Mouse (Mus musculus) ovary, postnatal 36 days (tissue): ENCODE measurements around the gene Homer2.

ENCODE experiments used
- DNase-seq: peaks from one replicate; pipeline ENCODE4 v3.0.0; 2022; ENCODE audit warnings: low spot score, mixed read lengths

Homer2 gene

DNA sequence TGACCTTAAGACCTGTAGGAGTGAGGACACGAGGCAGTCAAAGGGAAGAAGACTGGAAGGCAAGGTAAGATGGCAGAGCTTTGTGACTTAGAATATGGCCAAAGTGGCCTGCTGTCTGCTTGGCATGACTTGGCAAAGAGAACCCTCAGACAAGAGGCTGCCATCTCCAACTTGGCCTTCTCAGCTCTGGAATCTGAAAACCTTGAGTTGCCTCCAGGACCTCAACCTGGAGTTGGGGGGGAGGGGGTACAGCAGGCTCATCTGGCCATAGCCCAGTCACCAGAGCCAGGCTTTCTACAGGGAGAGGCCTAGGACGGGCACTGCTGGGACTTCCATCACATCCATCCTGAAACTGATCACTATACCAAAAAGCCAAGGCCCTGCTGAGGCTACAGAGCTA, 55.0 kb downstream of the Homer2 start:
- no peak for DNase-seq

DNA sequence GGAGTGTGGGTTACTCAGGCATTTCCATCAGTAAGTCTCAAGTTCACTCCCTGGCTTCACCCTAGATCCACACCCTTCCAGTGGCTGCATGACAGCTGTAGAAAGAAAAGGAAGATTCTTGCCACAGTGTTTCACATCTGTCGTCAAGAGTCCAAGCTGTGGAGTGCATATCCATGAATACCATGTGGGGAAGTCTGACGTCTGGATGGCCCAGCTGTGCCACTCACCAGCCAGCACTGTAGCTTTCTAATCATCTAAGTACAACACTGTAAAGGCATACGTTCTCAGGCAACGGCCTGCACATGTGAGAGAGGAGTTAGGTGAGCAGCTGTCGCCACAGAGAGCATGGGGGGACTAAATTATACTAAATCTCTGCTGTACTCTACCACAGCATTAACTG, 56.0 kb downstream of the Homer2 start:
- DNase-seq = no peak

DNA sequence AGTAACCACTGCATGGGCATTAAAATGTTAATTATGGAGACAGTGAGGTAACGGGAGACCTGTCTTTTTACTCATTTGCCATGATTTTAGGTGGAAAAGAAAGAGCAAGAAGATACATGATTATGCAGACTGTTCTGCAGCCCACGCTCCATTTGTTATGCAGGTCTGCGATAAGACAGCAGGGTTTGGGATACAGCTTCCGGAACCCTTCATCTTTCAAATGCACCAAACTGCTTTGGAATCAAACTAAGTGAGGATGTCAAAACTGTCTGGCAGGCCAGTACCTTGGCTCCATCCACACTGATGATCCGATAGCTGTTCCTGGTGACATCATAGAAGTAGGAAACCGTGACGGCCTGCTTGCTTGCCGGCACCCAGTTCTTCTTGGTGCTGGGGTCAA, 58.1 kb downstream of the Homer2 start:
- DNase-seq = no peak

DNA sequence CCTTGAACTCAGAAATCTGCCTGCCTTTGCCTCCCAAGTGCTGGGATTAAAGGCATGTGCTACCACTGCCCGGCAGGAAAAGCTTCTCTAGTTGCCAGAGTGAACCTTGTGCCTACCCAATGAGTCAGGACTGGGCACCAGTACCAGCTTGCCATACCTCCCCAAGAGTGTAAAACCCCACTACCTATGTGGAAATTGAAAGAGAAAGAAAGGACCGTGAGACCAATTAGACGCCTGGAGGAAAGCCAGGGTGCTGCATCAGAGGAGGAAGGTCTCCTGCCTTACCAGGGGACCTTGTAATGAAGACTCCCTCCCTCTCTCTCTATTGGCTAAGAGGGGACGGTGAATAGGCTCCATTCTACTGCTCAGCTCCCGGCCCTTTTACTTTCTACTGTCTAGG, 59.4 kb downstream of the Homer2 start:
- DNase-seq = no peak

DNA sequence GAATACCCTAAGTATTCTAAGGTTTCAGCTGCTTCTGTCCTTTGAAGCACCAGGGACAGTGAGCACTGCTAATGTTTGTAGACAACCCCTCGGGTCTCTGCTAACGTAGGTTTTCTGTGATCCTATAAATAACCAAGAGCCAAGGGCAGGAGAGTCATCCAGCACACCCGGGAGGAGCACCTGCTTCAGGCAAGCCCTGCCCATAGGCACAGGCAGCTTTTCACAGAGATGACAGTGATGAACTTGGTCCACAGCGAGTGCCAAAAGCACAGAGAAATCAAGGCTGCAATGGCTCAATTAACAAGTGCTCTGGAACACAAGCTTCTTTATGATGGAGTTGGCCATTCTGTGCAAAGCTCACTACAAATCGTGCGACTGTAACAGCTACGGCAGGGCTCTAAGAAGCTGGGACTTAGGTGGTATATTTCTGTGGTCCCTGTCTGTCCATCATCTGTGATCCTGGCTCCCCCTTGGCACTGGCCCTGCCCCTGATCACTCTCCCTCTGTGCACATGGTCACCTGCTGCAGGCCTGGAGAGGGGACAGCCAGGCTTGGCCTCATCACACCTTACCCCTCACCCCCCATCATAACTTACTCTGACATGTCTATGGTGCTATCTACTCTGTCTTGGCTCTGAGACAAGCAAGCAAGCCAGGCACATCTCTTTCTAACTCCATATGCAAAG, 62.6 kb downstream of the Homer2 start:
- DNase-seq = no peak

DNA sequence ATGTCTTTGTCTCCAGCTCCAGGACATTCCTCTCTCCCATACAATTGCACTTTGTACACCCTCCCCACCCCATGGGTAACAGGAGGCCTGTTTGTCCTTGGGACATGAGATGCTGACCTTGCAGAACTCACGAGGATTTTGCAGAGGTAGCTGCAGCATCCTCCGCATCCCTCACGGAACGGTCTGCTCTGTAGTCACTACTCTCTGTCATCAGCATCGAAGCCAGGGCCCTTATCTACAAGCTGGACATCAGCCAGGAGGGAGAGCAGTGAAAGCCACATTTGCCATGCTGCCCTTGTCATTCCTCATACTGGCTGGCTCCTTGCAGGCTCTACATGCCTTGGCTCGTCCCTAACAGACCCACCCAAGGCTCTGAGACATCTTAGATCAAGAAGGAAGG, 66.2 kb downstream of the Homer2 start:
- no peak for DNase-seq

DNA sequence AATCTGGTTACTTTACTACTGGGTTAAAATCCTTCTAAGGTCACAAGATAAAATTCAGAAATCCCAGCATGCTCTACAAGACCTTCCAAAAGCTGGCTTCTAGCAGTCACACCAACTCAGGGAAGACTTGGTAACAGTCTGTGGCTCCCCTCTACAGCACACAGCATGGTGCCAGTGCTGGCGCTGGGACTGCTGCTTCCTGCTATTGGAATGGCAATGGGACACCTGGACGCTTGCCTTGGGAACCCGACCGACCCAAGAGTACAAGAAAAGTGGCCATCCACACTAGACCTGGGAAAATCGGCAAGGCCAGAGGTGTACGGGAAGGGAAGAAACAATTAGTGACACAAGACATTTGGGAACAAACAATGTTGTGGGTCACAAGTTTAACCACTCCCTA, 74.7 kb downstream of the Homer2 start:
- DNase-seq = no peak

DNA sequence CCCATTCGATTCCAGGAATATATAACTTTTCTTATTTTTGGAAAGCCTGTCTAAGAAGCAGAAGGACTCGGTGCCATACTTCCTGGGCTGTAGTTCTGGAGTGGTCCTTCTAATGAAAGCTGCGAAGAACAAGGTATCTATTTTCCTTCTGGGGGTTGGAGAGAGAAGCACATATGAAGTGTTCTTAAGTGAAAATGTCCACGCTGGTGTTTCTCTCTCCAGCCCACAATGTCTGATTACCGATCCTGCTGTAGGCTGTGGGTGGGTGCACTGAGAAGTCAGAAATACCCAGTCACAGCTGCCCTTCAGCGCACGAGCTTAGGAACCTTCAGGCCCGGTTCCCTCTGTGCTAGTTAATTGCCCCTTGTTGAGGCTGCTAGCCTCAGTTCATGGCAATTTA, 76.1 kb downstream of the Homer2 start:
- no peak for DNase-seq

DNA sequence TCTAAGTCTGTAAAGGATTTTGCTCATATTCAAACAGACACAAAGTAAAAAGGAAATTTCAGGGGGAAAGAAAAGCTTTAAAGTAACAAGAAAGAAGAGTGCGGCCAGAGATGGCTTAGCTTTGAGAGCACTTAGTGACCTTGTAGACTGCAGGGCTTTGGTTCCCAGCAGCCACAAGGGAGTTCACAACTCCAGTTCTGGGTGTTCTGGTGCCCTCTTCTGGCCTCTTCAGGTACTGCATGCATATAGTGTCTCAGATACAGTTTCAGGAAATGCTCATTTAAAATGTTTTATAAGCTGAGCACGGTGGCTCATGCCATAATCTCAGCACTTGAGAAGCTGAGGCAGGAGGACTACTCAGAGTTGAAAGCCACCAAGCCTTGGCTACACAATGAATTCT, 80.9 kb downstream of the Homer2 start:
- DNase-seq = no peak

DNA sequence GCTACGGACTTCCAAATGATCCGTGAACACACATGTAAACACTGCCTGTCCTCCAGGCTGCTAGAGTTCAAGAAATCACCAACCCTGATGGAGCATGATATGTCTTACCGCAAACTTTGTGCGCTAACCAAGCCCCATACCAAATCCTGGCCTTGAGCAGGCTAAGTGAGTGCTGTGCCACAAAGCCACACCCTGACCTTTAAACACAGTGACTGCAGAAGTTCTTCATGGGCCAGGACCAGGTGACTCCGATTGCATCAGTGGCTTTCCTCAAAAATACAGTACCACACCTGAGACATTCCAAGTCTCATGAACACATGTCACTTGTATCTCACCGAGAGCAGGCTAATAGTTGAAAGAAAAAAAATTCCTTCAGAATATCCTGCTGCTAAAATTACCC, 83.6 kb downstream of the Homer2 start:
- no peak for DNase-seq

DNA sequence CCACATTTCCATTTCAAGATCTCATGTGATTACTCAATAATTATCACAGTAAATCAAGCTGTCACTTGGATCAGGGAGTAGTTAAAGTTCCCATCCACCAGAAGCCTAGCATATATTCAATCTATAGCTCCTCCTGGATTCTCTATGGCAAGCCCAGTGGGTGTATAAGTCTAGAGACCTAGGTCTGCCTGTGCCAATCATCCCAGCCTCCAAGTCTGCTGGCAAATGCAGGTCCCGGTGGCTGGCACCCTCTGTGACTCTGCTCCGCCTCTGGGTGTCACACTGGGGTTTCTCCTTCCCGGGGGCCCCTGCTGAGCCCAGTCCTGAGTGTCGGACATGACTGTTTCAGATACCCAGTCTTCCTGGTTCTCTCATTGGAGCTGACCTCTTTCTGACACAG, 84.5 kb downstream of the Homer2 start:
- no peak for DNase-seq

DNA sequence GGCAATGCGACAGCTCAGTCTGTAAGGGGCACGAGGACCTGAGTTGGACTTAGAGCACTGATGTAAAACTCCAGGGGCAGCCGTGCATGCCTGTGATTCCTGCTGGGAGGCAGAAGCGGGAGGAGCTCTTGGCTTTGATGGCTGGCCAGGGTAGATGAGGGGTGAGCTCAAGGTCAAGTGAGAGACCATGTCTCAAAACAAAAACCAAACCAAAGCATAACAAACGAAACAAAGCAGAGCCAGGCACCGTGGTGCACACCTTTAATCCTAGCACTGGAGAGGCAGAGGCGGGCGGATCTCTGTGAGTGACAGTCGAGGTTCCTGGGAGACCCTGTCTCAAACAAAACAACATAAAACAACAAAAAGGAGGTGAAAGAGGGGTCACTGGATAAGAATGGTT, 92.3 kb downstream of the Homer2 start:
- no peak for DNase-seq

DNA sequence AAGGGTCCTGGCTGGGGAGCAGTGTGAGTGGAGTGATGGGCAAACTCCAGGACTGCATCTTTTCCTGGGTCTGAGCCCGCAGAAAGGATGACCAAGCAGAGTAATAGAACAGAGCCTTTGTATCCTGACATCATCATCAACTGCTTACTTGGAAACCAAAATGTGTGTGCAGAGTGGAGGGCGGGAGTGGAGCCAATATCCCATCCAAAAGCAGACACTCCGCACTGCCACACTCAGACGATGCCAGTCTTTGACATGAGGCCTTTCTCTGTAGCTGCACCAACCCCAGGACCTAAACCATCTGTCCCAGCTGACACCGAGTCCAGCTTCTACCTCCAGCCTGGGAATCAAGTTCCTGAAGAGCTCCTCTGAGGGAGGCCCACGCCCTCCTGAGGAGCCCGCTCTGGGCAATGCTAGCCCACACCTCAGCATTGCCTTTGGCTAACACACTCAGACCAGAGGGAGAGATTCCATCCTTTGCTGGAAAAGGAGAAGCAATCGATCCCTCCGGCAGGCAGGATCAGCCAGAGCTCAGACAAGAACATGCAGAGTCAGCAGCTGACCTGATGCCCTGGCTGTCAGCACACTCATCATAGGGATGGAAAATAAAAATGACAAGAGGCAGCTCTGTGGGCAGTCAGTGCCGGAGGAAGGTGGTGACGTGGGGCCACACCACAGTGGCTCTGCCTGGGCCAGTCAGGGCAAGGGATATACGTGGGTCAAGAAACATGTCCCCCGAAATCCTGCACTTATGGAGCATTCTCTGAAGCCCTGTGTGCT, 94.3 kb downstream of the Homer2 start:
- DNase-seq = no peak

DNA sequence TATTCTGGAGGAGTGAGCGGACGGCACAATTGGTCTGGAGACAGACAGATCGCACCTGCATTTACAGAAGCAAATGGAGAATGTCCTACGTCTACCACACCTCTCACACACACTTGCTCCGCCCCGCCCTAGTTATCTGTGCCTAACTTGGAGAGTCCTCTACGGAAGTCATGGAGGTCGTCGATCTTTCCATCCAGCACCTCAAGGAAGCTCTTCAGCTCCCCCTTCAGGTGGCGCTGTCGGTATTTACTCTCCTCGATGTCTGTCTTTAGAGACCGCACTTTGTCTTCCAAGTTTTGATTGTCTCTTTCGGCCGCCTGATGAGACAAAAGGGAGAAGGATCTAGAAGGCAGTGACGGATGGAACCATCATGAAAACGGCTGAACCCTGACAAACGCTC, 97.2 kb downstream of the Homer2 start:
- DNase-seq = no peak

DNA sequence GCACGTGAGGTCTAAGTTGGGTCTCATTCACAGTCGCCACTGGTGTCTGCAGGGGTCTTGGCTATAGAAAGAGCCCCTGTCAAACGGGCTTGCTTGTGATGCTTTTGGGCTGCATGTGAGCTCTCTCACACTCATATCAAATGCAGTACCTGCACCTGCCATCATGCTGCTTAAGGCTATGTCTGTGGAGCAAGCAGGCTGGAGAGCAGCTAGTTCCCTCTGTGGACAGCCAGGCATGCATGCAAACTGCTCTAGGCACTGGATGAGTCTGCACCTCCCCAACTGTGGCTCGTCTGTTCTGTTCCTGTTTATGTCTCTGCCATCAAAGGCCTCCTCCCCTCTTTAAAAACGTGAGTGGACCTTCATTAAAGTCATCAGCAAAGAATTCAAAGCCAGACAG, 100.9 kb downstream of the Homer2 start:
- no peak for DNase-seq

DNA sequence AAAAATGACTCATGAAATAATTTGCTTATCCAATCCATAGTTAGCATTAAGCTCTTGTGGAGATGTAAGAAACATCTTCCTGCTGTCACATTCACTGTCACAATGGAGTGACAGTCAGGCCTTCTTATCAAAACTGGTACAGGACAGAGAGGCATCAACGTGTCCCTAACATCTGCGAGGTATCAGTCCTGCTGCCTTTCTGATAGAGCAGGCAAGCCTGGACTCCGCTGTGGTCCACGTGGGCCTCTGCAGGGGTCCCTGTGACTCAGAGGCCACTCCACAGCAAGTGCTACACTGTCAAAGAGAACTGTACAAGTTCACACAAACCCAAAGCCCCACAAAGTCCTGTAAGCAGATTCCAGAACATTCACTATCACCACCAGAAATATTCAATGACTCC, 101.8 kb downstream of the Homer2 start:
- no peak for DNase-seq

DNA sequence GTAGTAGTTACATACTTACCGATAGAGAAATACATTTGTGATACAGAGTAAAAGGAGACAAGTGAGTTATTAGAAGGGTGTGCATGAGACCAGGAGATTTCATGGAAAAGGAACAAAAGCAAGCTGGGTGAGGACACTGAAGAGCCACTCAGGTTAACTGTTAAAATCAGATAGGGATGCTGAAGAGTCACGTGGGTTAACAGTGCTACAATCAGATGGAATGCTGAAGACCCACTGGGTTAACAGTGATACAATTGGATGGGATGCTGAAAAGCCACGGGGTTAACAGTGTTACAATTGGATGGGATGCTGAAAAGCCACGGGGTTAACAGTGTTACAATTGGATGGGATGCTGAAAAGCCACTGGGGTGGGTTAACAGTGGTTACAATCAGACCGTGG, 102.3 kb downstream of the Homer2 start:
- no peak for DNase-seq

DNA sequence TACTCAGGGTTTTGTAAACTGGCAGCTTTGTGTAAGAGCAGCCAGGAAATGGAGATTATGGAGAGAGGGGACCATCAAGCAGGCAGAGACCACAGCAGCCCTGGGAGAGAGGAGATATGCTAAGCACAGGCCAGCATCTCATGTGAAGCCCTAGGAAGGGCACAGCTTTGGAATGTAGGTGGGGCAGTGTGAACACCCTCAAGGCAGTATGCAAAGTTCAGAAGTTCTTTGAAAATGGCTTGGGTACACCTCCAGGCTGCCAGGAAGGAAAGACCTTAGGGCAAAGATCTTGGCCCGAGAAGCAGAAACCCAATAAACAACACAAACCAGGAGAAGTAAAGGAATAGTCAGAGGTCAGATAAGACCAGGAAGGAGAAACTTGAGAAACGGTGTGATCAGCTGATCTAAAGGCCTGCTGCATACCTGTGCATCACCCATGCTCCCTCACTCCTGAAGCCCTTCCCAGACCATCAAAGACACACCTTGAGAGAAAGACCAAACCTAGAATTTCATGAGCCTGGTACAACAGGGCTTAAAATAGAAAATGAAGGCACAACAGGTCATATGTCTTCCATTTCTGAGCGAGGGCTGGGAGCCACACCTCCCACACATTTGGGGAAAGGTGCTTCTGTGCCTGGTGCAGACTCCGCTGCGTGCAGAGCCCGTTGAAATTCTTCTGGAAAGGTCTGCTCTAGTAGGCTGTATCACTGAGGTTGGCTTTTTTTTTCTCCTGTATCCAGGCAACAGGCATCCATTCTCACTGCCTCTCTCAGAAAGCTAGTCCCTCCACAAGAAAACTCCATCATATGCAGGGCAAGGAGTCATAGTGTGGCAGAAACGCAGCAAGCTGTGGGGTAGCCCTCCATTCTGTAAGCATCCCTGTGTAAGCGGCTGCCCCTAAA, 107.7 kb downstream of the Homer2 start:
- DNase-seq = no peak

DNA sequence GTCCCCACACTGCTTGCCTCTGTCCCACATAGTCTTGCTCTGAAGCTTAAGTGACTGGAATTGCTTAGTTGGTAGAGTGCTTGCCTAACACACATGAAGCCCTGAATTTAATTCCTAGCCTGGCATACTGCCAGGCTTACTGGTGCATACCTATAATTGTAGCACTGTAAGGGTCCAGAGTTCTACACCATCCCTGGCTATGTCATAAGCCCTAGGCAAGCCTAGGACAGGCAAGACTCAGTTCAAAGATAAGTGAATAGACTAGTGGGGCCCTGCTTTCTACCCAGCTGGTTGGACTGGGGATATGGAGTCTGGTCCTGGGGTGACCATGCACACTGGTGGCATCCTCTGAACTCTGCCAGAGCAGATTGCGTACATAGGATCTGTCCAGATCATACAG, 109.7 kb downstream of the Homer2 start:
- no peak for DNase-seq

DNA sequence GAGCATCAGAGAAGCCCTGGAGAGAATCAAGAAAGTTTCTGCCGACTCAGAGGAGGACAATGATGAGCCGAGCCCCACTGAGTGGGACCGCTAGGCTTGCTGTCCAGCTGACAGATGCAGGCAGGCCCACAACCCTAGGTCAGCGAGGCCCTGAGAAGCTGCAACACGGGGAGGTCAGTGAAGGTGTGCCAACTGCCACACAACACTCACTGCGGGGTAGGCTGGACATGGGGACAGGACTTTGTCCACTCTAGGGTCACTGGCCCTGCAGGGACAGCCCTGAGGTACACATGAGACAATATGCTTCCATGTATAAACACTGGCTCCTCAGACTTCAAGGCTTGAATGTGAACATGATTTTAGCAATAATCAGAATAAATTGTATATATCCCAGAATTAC, 111.2 kb downstream of the Homer2 start:
- no peak for DNase-seq

DNA sequence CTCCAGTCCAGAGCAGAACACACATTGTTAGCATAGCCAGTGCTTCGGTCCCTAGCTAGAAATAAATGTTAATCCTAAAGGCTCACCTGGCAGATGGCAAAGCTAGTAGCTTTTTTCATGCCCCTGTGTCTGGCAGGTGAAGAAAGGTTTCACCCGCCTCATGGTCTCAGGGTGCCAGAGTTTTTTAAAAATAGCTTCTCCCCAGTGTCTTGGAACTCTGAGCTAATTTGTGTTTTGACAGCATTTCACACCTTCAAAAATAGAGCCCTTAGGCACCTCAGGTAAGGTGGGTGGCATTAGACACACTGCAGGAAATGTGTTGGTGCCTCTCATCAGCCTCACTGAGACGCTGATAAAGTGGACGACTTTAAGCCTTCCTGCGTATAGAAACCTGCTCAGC, 112.3 kb downstream of the Homer2 start:
- no peak for DNase-seq

DNA sequence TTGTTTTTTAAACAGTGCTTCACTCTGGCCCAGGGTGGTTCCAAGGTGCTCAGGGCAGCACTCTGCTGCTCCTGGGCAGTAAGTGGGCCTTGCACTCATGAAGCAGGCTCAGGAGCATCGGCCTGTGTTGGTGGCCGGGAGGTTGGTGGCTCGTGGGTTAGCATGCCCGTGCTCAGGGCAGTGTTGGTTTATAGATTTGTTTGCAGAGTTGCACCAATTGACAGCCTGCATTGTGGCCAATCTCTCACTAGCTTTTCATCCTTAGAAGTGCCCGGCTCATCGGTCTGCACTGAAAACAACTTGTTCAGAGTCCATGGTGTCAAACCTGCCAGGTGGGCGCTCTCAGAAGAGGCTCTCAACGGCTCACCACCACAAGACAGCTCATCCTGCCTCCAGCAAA, 113.9 kb downstream of the Homer2 start:
- no peak for DNase-seq

DNA sequence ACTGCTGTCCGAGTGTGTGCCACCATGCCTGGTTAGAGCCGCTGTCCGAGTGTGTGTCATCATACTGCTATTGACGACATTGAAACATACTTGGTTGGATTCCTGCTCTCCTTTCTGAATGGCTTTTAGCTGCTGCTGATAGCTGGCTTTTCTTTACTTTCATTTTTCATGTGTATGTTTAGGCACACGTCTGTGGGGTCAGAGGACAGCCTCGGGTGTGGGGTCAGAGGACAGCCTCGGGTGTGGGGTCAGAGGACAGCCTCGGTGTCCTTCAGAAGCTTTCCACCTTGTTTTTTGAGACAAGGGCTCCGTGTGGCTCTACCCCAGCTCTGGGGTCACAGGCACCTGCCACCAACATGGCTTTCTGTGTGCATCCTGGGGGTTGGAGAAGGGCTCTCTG, 114.6 kb downstream of the Homer2 start:
- DNase-seq = no peak
